Mouse (Mus musculus): ENCODE measurements around the gene Ect2. TPM values are rescaled to one million over a fixed set of nuclear protein-coding genes. Genes with fewer than 3 reads are reported as not detected.

Gene Ect2
- total and polyA plus RNA-seq, 2 experiments from 2014 or later, result 4.7 to 5.3 TPM

DNA sequence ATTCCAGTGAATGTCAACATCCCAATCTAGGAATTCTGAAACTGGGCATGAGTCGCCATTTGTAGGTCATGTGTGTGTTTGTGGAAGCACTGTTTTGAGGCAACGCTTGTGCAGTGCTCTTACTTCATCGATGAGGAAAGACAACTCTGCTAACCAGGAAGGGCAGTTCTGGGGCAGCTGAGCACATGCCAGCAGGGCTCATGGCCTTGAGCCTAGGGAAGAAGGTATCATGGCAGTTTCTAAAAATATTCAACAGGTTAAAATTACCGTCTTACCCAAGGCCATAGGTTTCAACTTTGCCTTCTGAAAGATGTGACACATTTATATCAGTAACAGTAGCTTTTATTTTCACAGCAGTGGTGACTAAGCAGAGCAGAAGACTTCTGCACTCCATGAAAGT lies 82.0 kb downstream of the Ect2 start:
- Histone ChIP-seq H3K27me3 (ENCODE audit: insufficient read depth, low read length) (no peaks in the 10 kb centered on the region), H3K9ac (no peak overlapping the region), H3K27ac (ENCODE audit: low read depth, low read length) (no peak overlapping the region), H3K9me3 (ENCODE audit: low read length) (no peaks in the 10 kb centered on the region), H3K36me3 (ENCODE audit: insufficient read depth) (no peaks in the 10 kb centered on the region), H3K4me1 (ENCODE audit: insufficient read depth) (no peaks in the 10 kb centered on the region), H3K4me3 (ENCODE audit: low read depth, low read length) (no peak overlapping the region), H3K4me2 (ENCODE audit: low read depth) (no peak overlapping the region)
- WGBS, result 97% methylated on average over 4 of the region's 4 CpGs
- ATAC-seq (no peak), DNase-seq (no peak)
- TF ChIP-seq CTCF (IDR thresholded peaks at IDR 0.05; ENCODE audit: low read depth), result no peak

DNA sequence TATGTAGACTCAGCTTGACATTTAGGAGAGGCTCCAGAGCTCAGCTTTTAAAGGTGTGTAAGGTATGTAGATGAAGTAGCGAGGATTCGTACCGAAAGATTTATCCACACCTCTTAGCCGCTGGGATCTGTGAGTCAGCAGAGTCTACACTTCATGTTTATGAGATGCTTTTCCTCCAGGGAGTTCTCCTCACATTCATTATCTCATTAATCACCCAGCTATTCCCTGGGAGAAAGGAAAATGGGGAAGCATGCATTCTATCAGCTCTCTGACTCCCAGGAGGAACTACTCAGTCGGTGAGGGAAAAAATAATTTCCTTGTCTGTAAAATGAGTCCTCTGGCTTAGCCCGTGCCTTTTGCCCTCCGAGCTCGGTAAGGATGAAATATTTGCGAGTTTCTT lies 83.3 kb downstream of the Ect2 start:
- Histone ChIP-seq H3K4me3 (ENCODE audit: low read depth, low read length) (no peak overlapping the region), H3K4me1 (ENCODE audit: insufficient read depth) (no peaks in the 10 kb centered on the region), H3K4me2 (ENCODE audit: low read depth) (no peak overlapping the region), H3K36me3 (ENCODE audit: insufficient read depth) (no peaks in the 10 kb centered on the region), H3K9ac (no peak overlapping the region), H3K27me3 (ENCODE audit: insufficient read depth, low read length) (no peaks in the 10 kb centered on the region), H3K9me3 (ENCODE audit: low read length) (no peaks in the 10 kb centered on the region), H3K27ac (ENCODE audit: low read depth, low read length) (no peak overlapping the region)
- WGBS, result 83% methylated on average over 9 of the region's 9 CpGs
- ATAC-seq, result no peak
- no peak for TF ChIP-seq CTCF (IDR thresholded peaks at IDR 0.05; ENCODE audit: low read depth)
- DNase-seq, result no peak

DNA sequence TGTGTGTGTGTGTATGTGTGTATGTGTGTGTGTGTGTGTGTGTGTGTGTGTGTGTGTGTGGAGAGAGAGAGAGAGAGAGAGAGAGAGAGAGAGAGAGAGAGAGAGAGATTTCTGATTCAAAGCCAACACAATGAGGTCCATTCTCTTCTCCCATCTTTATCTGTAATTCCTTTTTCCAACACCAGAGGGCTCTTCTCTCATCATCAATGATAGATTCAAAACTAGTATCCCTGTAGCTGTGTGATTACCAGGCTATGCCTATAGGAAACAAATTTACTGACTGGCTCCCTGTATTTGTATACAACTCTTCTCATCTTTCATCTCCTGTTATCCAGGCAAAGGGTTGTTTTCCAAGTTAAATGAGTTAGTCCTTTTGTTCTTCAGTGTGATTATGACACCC lies 86.5 kb downstream of the Ect2 start:
- Histone ChIP-seq H3K9me3 (ENCODE audit: low read length) (no peaks in the 10 kb centered on the region), H3K4me1 (ENCODE audit: insufficient read depth) (no peaks in the 10 kb centered on the region), H3K36me3 (ENCODE audit: insufficient read depth) (no peaks in the 10 kb centered on the region), H3K4me3 (ENCODE audit: low read depth, low read length) (no peak overlapping the region), H3K9ac (no peak overlapping the region), H3K4me2 (ENCODE audit: low read depth) (no peak overlapping the region), H3K27me3 (ENCODE audit: insufficient read depth, low read length) (no peaks in the 10 kb centered on the region), H3K27ac (ENCODE audit: low read depth, low read length) (no peak overlapping the region)
- no peak for ATAC-seq
- TF ChIP-seq CTCF (IDR thresholded peaks at IDR 0.05; ENCODE audit: low read depth), result peak; percentile 25; the same call in 1 of the 2 replicates
- no peak for DNase-seq

DNA sequence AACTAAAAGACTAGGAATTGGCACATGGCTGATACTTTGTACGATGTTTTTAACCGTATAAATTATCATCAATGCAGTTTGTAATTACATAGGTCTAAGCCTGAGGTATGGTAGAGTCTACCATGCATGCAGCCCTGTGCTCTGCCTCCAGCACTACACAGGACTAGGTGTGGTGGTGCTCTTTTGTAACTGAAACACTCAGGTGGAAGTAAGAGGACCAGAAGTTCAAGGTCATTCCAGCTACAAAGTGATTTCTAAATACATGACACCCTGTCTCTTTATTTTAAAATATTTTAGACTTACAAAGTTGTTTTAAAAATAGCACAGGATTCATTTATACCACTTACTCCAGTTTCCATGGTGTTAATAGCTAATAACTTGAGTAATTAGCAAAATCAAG lies 88.8 kb downstream of the Ect2 start:
- no peak overlapping the region for H3K9ac ChIP-seq
- TF ChIP-seq CTCF (IDR thresholded peaks at IDR 0.05; ENCODE audit: low read depth), result no peak
- 93% methylated on average over 2 of the region's 2 CpGs for WGBS
- no peak overlapping the region for H3K4me2 ChIP-seq (ENCODE audit: low read depth)
- no peaks in the 10 kb centered on the region for H3K27me3 ChIP-seq (ENCODE audit: insufficient read depth, low read length)
- ATAC-seq (no peak), DNase-seq (no peak)
- no peaks in the 10 kb centered on the region for H3K36me3 ChIP-seq (ENCODE audit: insufficient read depth)
- H3K4me1 ChIP-seq (ENCODE audit: insufficient read depth), result no peaks in the 10 kb centered on the region; the same call in 1 of the 2 replicates
- H3K4me3 ChIP-seq (ENCODE audit: low read depth, low read length), result no peak overlapping the region
- no peak overlapping the region for H3K27ac ChIP-seq (ENCODE audit: low read depth, low read length)
- no peaks in the 10 kb centered on the region for H3K9me3 ChIP-seq (ENCODE audit: low read length)

DNA sequence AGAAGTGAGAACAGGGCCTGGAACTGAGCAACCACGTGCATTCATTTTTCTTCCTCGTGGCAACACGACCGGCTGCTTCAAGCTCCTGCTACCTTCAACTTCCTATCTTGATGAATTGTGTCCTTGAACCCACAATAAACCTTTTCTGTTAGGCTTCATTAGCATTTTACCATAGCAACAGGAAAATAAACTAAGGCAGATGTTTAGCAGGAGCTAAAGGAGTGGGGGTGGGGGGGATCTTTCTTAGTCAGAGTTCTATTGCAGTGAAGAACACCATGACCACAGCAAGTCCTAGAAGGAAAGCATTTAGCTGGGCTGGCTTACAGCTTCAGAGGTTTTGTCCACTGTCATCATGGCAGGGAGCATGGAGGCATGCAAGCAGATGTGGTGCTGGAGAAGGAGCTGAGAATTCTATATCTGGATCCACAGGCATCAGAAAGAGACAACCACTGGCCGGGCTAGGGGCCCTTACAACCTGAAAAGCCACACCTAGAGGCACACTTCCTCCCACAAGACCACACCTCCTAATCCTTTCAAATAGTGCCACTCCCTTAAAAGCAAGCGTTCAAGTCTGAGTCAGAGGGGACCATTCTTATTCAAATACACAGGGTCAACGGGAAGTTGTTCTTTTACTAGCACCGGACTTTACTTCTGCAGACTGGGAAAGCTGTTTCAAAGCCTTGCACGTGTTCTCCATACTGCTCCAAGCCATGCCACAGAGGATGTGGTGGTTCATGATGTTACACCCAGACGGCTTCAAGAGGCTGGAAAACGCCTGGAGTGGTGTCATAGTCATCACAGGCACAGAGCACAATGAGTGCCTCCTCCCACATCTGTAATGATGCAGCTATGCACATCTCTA lies 90.0 kb downstream of the Ect2 start:
- no peak overlapping the region for H3K4me2 ChIP-seq (ENCODE audit: low read depth)
- H3K27me3 ChIP-seq (ENCODE audit: insufficient read depth, low read length), result no peaks in the 10 kb centered on the region
- ATAC-seq (peak; percentile 34; the same call in 1 of the 2 replicates), DNase-seq (no peak)
- H3K27ac ChIP-seq (ENCODE audit: low read depth, low read length), result no peak overlapping the region
- H3K4me1 ChIP-seq (ENCODE audit: insufficient read depth), result no peaks in the 10 kb centered on the region; the same call in 1 of the 2 replicates
- 67% methylated on average over 11 of the region's 11 CpGs for WGBS
- H3K4me3 ChIP-seq (ENCODE audit: low read depth, low read length), result no peak overlapping the region
- no peaks in the 10 kb centered on the region for H3K9me3 ChIP-seq (ENCODE audit: low read length)
- no peak overlapping the region for H3K9ac ChIP-seq
- TF ChIP-seq CTCF (IDR thresholded peaks at IDR 0.05; ENCODE audit: low read depth), result no peak
- no peaks in the 10 kb centered on the region for H3K36me3 ChIP-seq (ENCODE audit: insufficient read depth)

DNA sequence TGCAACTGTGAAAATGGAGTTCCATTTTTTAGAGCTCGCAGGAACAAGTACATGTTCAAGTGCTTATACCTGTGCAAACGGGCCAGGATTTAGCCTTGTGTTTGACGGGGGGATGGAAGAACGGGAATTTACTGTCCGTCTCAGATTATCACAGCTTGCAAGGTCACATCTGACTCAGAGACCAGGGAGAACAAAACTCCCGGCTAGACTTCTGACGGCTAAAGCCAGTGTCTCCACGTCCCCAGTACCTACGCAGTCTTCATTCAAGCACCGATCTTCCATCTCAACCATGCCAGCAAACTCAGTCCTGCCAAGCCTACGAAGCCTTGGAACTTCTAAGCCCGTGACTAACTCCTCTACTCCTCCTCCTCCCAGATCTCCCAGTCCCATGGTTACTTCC lies 93.2 kb downstream of the Ect2 start:
- 78% methylated on average over 12 of the region's 12 CpGs for WGBS
- ATAC-seq (no peak), DNase-seq (no peak)
- Histone ChIP-seq H3K27ac (ENCODE audit: low read depth, low read length) (no peak overlapping the region), H3K4me2 (ENCODE audit: low read depth) (peak overlapping the region; percentile 3; the same call in 1 of the 2 replicates), H3K27me3 (ENCODE audit: insufficient read depth, low read length) (no peaks in the 10 kb centered on the region), H3K36me3 (ENCODE audit: insufficient read depth) (no peaks in the 10 kb centered on the region), H3K9ac (no peak overlapping the region), H3K9me3 (ENCODE audit: low read length) (no peaks in the 10 kb centered on the region), H3K4me3 (ENCODE audit: low read depth, low read length) (no peak overlapping the region), H3K4me1 (ENCODE audit: insufficient read depth) (no peaks in the 10 kb centered on the region; the same call in 1 of the 2 replicates)
- no peak for TF ChIP-seq CTCF (IDR thresholded peaks at IDR 0.05; ENCODE audit: low read depth)

DNA sequence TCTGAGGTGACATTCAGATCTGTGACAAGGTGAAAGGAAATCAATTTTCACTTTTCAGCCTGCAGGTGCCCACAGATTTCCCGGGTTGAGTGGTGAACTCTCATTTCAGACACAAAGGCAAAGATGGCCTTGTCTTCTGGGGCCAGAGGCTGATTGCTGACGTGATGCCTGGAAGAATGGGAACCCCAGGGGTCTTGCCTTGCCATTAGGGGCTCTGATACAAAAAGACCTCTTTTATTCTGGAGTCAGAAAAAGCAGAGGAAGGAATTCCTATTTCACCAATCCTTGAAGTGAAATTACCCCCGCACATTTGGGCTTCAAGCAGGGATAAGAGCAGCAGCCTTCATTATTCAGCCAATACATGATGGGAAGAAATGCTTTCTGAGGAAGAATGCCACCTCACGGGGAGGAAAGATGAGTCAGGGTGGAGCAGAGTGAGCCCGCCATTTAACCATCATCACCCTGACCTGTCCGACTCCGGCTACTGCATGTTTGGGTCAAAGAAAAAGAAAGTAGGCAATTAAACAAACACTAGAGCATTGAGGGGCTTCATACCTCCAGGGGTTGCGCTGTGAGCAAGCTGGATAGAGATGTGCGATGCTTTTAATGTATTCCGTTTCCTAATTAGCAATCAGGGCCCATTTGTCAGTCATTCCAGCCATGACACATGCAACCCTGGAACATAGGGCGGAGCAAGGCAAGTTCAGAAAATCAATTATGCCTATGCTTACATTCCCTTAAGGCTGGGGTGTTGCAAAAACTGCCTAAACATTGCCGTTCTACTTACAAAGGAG lies 94.0 kb downstream of the Ect2 start:
- TF ChIP-seq CTCF (IDR thresholded peaks at IDR 0.05; ENCODE audit: low read depth), result no peak
- Histone ChIP-seq H3K4me2 (ENCODE audit: low read depth) (peak overlapping the region; percentile 3; the same call in 1 of the 2 replicates), H3K36me3 (ENCODE audit: insufficient read depth) (no peaks in the 10 kb centered on the region), H3K9me3 (ENCODE audit: low read length) (no peaks in the 10 kb centered on the region), H3K27me3 (ENCODE audit: insufficient read depth, low read length) (no peaks in the 10 kb centered on the region), H3K9ac (no peak overlapping the region), H3K4me3 (ENCODE audit: low read depth, low read length) (no peak overlapping the region), H3K27ac (ENCODE audit: low read depth, low read length) (no peak overlapping the region), H3K4me1 (ENCODE audit: insufficient read depth) (no peaks in the 10 kb centered on the region; the same call in 1 of the 2 replicates)
- peak; percentile 65; the same call in 1 of the 2 replicates for ATAC-seq
- no peak for DNase-seq
- whole genome bisulfite sequencing, result 16% methylated on average over 12 of the region's 12 CpGs
